Mouse (Mus musculus): Measurements from ENCODE around the gene Mst1r.

Mst1r gene

DNA sequence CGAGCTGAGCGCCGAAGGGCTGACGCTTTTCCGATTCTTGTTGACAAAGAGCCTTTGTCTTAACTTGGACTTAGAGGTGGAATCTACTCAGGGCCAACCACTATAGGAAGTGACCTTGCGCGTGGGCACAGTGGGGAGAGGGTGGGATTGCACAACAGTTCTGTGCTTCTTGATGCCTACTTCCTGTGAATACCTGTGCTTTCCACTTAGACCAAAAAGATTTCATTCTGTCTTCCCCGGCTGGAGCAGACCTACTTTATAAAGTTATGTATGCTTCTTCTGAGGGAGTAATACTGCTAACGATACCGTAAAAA is 43.2 kb downstream of the Mst1r start, which contains the start of gene Traip:
TSS of gene Traip (plus strand) at position 215 of the 314 bp plus-strand sequence.
- in situ Hi-C loops (cut with MboI; ENCODE audit: unreplicated experiment in 2 of 2) = loop anchor here in 1 of 2 experiments (5.0 kb wide), 1 partner anchor 38 kb away; no protein-coding TSS in a partner anchor

DNA sequence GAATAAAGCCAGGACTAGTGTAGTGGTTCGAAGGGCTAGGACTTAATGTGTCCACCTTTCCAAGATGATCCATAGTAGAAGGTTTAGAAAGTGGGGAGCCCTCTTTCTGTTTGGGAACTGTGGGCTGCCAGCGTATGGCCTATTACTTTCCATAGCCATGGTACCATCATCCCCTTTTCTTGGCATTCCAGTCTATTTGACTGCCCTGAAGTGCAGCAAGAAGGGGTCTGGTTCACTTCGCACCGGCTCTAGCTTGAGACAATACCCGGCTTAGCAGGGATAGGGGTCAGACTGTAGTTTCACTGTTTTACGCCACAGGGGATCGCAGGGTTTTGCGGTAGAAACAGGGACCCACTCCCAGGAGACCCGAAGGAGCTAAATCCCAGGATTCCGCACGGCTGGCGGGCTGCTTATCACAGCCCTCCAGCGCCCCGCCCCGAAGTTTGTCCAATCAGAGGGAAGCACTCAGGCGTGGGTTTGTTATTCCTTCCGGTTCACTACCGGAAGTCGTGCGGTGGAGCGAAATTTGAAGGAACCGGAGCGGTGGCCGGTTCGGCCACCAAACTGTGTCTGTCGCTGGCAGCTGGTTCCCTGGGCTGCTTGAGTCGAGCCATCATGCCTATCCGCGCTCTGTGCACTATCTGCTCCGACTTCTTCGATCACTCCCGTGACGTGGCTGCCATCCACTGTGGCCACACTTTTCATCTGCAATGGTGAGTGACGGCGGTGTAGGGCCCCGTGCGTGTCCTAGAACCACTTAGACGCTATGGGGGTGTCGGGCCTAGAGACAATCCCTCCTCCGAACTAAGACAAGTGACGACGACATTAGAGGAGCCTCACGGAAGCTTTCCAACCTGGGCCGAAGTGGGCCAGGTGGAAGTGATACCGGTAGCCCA is 44.0 kb downstream of the Mst1r start:
- in situ Hi-C loops (cut with MboI; ENCODE audit: unreplicated experiment in 2 of 2) = no loop called here

DNA sequence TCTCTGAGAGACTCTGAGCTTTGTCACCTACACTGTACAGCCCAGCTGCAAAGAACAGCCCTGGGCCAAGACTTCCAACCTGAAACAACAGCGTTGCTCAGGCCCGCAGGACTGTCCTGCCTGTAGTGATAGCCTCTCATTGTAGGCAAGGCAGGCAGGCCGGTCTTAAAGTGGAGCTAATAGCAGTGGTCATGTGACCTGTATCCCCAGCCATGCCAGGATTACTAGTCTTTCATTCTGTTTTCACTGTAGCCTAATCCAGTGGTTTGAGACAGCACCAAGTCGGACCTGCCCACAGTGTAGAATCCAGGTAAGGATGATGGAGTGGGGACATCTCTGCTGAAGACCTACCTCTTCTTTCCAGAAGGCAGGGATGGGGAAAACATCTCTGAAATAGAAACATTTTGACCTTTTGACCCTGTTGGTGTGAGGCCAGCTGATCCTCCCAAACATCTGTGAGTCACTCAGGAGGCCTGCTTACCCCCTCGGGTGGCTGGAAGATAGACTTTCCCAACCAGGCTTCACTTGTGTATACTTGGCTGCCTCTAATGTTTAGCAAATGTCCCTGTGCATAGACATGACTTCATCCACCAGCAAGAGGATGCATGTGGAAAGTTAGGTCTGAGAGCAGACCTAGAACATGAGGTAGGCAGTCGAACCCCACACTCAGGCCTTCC is 49.1 kb downstream of the Mst1r start:
- in situ Hi-C loops (cut with MboI; ENCODE audit: unreplicated experiment in 2 of 2) = no loop called here

DNA sequence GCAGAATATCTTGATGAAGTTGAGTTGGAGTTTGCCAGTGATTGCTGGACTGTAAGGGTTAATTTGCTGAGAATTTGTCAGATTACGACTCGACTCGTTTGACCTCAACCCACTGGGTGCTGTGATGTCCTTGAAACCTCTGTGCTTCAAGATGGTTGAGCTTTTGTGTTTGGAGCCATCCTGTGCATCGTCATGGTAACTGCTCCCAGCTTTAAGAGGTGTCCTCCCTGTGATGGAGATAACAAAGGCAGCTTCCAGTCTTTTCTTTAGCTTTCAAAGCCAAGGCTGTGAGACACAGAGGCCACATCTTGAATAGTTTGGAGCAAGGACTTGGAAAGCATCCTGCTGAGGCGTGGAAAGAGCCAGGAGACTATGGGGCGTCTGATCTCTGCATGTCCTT is 50.5 kb downstream of the Mst1r start:
- in situ Hi-C loops (cut with MboI; ENCODE audit: unreplicated experiment in 2 of 2) = no loop called here

DNA sequence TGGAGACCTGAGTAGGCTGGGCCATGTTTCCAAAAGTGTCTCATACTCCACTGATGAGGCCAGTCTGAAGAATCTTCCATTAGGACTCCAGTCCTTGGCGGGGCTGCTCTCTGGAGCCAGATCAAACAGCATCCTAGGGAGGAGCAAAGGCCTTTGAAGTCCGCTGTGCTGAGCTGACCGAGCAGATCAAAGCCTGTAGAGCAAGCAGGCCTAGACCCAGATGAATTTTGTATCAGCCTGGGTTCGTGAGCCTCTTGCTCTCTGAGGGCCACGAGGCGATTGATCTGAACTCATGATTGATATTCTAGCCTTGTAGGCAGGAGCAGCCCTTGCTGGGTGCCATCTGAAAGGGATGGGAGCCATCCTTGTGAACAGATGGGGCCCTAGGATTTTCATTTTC is 53.2 kb downstream of the Mst1r start:
- in situ Hi-C loops (cut with MboI; ENCODE audit: unreplicated experiment in 2 of 2) = loop anchor here (5.0 kb wide), 2 partner anchors 37 to 97 kb away; partner anchors contain the start of gene Gm20662 (in 2 of the 2)

DNA sequence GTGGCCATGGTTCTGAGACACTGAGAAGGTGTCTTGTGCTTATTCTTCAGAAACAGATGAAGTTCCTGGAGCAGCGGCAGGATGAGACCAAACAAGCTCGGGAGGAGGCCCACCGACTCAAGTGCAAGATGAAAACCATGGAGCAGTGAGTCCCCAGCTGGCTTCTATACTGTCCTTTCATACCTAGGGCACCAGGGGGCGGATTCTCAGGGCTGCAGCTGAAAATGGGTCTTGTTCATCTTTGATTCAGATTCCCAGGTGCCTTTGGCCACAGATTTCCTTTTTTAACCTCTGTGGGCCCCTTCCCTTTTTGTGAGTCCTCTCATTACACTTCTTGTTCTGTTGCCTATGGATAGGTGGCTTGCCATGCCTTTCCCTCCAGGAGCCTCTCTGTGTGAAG is 54.3 kb downstream of the Mst1r start:
- in situ Hi-C loops (cut with MboI; ENCODE audit: unreplicated experiment in 2 of 2) = loop anchor here (5.0 kb wide), 2 partner anchors 36 to 96 kb away; partner anchors contain the start of gene Gm20662 (in 2 of the 2)

DNA sequence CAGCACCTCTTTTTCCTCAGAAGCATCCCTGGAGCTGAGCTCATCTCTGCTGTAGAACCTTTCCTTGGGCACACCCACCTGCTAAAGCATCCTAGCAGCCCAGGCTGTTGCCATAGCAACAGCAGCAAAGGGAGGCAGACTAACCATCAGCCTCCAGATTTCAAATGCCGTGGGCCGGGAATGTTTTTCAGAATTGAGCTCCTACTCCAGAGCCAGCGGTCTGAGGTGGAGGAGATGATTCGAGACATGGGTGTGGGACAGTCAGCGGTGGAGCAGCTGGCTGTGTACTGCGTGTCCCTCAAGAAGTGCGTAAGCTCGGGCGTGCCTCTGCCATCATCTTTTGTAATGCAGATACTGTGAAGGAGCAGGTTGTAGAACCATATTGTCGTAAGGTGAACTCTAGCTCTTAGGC is 54.7 kb downstream of the Mst1r start:
- in situ Hi-C loops (cut with MboI; ENCODE audit: unreplicated experiment in 2 of 2) = loop anchor here (5.0 kb wide), 2 partner anchors 36 to 96 kb away; partner anchors contain the start of gene Gm20662 (in 2 of the 2)

DNA sequence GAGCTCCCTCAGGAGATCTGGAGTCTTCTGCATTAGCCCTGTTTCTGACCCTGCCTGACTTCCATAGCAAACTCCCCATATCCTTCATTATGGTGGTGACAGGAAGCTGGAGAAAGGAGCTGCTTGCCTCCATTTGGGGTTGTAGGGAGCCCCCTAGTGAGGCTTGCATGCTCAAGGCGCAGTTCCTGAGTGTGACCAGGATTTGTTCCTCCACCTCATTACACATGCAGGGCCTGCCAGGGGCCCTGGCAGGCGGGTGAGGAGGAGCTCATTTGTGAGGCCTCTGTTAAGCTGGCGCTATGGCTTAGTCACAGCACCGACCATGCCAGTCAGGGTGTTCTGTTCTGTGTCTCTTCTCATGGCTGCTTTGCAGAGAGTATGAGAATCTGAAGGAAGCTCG is 55.2 kb downstream of the Mst1r start:
- in situ Hi-C loops (cut with MboI; ENCODE audit: unreplicated experiment in 2 of 2) = loop anchor here (5.0 kb wide), 2 partner anchors 35 to 95 kb away; partner anchors contain the start of gene Gm20662 (in 2 of the 2)

DNA sequence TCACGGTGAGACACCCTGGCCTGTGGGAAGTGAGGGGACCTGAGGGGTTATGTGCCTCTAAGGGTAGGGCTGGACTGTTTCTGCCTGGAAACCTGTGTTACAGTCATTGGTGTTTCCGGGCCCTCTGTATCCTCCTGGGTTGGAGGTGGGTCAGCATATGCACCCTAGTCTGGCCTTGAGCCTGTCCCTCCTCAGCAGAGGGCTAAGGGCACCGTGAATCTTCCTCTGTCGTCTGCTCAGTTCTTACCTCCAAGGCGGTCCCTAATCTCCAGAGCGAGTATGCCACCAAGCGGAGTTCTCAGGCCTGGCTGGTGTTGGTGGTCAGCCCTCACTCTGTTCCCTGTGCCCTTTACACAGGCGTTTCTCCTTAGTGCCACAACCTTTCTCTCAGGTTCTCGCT is 56.2 kb downstream of the Mst1r start:
- in situ Hi-C loops (cut with MboI; ENCODE audit: unreplicated experiment in 2 of 2) = loop anchor here (5.0 kb wide), 2 partner anchors 34 to 94 kb away; partner anchors contain the start of gene Gm20662 (in 2 of the 2)

DNA sequence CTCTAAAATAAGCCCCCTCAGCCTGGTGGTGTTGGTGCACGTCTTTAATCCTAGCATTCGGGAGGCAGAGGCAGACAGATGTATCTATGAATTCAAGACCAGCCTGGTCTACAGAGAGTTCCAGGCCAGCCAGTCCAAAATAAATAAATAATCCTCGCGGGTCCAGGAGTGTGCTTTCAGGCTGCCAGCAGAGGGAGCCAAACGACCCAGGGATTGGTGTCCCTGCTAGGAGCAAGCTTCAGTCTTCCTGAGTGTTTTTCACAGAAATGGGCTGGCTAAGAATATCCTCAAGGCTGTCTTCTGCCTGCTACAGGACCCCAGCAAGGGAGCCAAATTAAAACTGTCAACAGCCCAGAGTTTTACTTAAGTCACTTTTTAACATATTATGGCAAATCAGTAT is 57.0 kb downstream of the Mst1r start:
- in situ Hi-C loops (cut with MboI; ENCODE audit: unreplicated experiment in 2 of 2) = loop anchor here (5.0 kb wide), 2 partner anchors 34 to 94 kb away; partner anchors contain the start of gene Gm20662 (in 2 of the 2)

DNA sequence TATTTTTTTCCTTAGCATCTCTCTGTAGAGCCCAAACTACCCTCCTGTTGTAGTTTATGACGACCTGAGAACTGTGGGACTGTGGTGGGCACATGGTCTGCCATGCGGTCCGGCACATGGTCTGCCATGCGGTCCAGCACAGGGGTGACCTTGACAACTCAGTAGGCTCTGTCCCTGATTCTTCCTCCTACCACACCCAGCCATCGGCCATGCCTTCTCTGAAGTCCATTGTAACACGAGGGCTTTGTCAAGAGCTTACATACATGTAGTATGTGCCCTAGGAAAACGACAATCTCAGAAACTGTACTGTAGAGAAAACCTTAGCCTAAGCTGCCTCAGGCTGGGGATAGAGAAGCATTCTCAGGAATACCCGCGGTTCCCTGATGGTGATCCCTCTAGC is 58.0 kb downstream of the Mst1r start:
- in situ Hi-C loops (cut with MboI; ENCODE audit: unreplicated experiment in 2 of 2) = loop anchor here (5.0 kb wide), 2 partner anchors 33 to 93 kb away; partner anchors contain the start of gene Gm20662 (in 2 of the 2)

DNA sequence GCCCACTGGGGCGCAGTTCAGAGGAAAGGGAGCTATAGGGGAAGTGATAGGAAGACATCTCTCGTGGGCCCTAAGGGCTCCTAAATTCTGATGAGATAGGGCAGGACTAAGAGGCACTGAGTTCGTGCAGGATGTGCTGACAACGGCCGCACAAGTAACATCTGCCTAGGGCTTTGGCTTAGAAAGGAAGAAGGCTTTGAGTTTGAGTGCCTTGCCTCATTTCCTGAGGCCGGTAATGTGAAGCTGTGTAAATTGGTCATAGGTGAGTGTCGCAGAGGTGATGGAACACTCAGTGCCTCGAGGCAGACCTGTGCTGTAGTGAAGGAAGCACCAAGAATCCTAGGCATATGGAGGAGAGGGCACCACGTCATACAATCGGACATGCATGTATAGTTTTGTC is 60.0 kb downstream of the Mst1r start:
- in situ Hi-C loops (cut with MboI; ENCODE audit: unreplicated experiment in 2 of 2) = no loop called here

DNA sequence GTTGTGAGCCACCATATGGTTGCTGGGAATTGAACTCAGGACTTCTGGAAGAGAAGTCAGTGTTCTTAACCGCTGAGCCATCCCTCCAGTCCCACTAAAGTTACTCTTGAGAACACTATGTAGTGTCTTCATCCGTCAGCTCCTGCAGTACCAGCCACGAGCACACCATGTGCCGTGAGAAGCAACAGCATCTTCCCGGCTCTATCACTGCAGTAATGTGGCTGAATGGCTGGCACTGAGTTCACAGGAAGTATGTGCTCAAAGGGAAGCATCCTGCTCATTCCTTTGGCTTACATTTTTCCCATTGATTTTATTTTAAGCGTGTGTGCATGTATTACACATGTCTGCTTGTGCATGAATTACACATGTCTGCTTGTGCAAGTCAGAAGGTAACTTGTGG is 60.8 kb downstream of the Mst1r start:
- in situ Hi-C loops (cut with MboI; ENCODE audit: unreplicated experiment in 2 of 2) = no loop called here

DNA sequence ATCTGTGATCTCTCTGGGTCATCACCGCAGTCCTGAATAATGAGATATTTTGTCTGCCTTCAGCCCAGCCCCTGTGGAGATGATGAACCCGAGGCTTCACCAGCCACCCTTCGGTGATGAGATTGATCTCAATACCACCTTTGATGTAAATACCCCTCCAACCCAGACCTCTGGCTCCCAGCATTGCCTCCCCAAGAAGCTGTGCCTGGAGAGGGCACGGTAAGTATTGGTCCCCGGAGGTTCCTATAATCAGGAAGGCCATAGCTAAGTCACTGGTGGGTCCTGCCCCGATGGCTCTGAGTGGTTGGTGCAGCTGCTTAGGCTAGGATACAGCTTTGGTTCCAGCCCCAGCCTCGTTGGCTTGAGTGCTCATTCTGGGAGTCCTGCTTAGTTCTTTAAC is 61.9 kb downstream of the Mst1r start:
- in situ Hi-C loops (cut with MboI; ENCODE audit: unreplicated experiment in 2 of 2) = no loop called here
